Mouse (Mus musculus): Measurements from ENCODE around the gene Sgms2. TPM values are rescaled to one million over a fixed set of nuclear protein-coding genes. Genes with fewer than 3 reads are reported as not detected.
A peak's percentile ranks its signal among the peaks of the same experiment; 100 is the strongest.

Sgms2 gene
- total and polyA plus RNA-seq, 3 experiments = not detected

- Histone ChIP-seq H3K36me3 (ENCODE audit: control insufficient read depth in 1 of 2, insufficient read depth in 2 of 2, low read length in 2 of 2) (peaks cover 0 to 8% of the 10 kb centered on the region in 2 experiments; a peak in 2 of 4 replicates), H3K79me2 (ENCODE audit: control insufficient read depth, insufficient read depth, low read length, poor library complexity) (no peaks in the 10 kb centered on the region; the same call in 1 of the 2 replicates), H3K27ac (ENCODE audit: control insufficient read depth, low read depth, low read length) (peak overlapping the region; percentile 71), H3K27me3 (ENCODE audit: control insufficient read depth in 1 of 2, insufficient read depth in 2 of 2, low read length in 2 of 2) (no peaks in the 10 kb centered on the region), H3K4me1 (ENCODE audit: control insufficient read depth in 1 of 2, insufficient read depth in 2 of 2, low read length in 2 of 2) (peaks cover 4 to 8% of the 10 kb centered on the region in 2 experiments; a peak in 3 of 4 replicates), H3K9me3 (replicated peaks; ENCODE audit: insufficient read depth, low read length) (no peaks in the 10 kb centered on the region), H3K9ac (ENCODE audit: control insufficient read depth, low read depth, low read length, poor library complexity, severe bottlenecking) (peak overlapping the region; percentile 61), H3K4me3 (ENCODE audit: control insufficient read depth in 1 of 2, insufficient read depth in 1 of 2, low read depth in 2 of 2, low read length in 2 of 2) (peak overlapping the region; percentile 83 to 96)
- DNase-seq (ENCODE audit: low read depth, low spot score) = no peak
- TF ChIP-seq TBP (IDR thresholded peaks at IDR 0.05; ENCODE audit: low read depth, low read length) = no peak
- peak; percentile 5; the same call in 1 of the 2 replicates for TF ChIP-seq MXI1 (IDR thresholded peaks at IDR 0.05; ENCODE audit: low read depth, low read length)
Measured at GRCm38 (mm10) chr3:131272374-131273100, 218.7 kb downstream of the Sgms2 start.

GRCm38 (mm10) chr3:131271559-131272373 is 219.4 kb downstream of the Sgms2 start, which contains the start of gene Hadh:
Gene Hadh (minus strand): TSS chr3:131272101.
- Histone ChIP-seq H3K9me3 (replicated peaks; ENCODE audit: insufficient read depth, low read length) (no peaks in the 10 kb centered on the region), H3K79me2 (ENCODE audit: control insufficient read depth, insufficient read depth, low read length, poor library complexity) (no peaks in the 10 kb centered on the region; the same call in 1 of the 2 replicates), H3K27me3 (ENCODE audit: control insufficient read depth in 1 of 2, insufficient read depth in 2 of 2, low read length in 2 of 2) (no peaks in the 10 kb centered on the region), H3K27ac (ENCODE audit: control insufficient read depth, low read depth, low read length) (peak within 1 kb of the TSS; percentile 71), H3K4me1 (ENCODE audit: control insufficient read depth in 1 of 2, insufficient read depth in 2 of 2, low read length in 2 of 2) (peaks cover 4 to 8% of the 10 kb centered on the region in 2 experiments; a peak in 3 of 4 replicates), H3K4me3 (ENCODE audit: control insufficient read depth in 1 of 2, insufficient read depth in 1 of 2, low read depth in 2 of 2, low read length in 2 of 2) (peak within 1 kb of the TSS; percentile 91 to 96), H3K36me3 (ENCODE audit: control insufficient read depth in 1 of 2, insufficient read depth in 2 of 2, low read length in 2 of 2) (peaks cover 0 to 8% of the 10 kb centered on the region in 2 experiments; a peak in 2 of 4 replicates), H3K9ac (ENCODE audit: control insufficient read depth, low read depth, low read length, poor library complexity, severe bottlenecking) (peak within 1 kb of the TSS; percentile 83)
- DNase-seq (ENCODE audit: low read depth, low spot score) = peak; percentile 91
- TF ChIP-seq POLR2AphosphoS2 (IDR thresholded peaks at IDR 0.05; ENCODE audit: low read length) = no peak
- peak; percentile 40; the same call in 1 of the 2 replicates for TF ChIP-seq TCF12 (IDR thresholded peaks at IDR 0.05; ENCODE audit: low read depth, low read length)
- no peak for TF ChIP-seq GATA1 (IDR thresholded peaks at IDR 0.05; ENCODE audit: low read depth, low read length)
- TF ChIP-seq TBP (IDR thresholded peaks at IDR 0.05; ENCODE audit: low read depth, low read length) = 0 out of 2 replicates have a peak, but pooled peaks have one; percentile 15
- TF ChIP-seq SIN3A (IDR thresholded peaks at IDR 0.05; ENCODE audit: low read length) = peak; percentile 66
- TF ChIP-seq MXI1 (IDR thresholded peaks at IDR 0.05; ENCODE audit: low read depth, low read length) = peak; percentile 48
- TF ChIP-seq MYB (IDR thresholded peaks at IDR 0.05; ENCODE audit: low read depth, low read length) = no peak
- TF ChIP-seq ELF1 (IDR thresholded peaks at IDR 0.05; ENCODE audit: low read depth, low read length) = no peak
- 0 out of 2 replicates have a peak, but pooled peaks have one; percentile 26 for TF ChIP-seq MYC (IDR thresholded peaks at IDR 0.05; ENCODE audit: low read depth, low read length)
- TF ChIP-seq UBTF (IDR thresholded peaks at IDR 0.05; ENCODE audit: borderline replicate concordance, insufficient read depth, low read depth, low read length) = no peak
- TF ChIP-seq RAD21 (IDR thresholded peaks at IDR 0.05; ENCODE audit: low read depth, low read length) = no peak
- 0 out of 2 replicates have a peak, but pooled peaks have one; percentile 5 for TF ChIP-seq TAL1 (IDR thresholded peaks at IDR 0.05; ENCODE audit: low read length)
- peak; percentile 49 to 71; a peak in 3 of 4 replicates for TF ChIP-seq POLR2A (IDR thresholded peaks at IDR 0.05; ENCODE audit: control insufficient read depth in 1 of 2, insufficient read depth in 1 of 2, low read depth in 1 of 2, low read length in 2 of 2, poor library complexity in 1 of 2)
- TF ChIP-seq HCFC1 (IDR thresholded peaks at IDR 0.05; ENCODE audit: low read depth, low read length) = 0 out of 2 replicates have a peak, but pooled peaks have one; percentile 14
- TF ChIP-seq E2F4 (IDR thresholded peaks at IDR 0.05; ENCODE audit: borderline replicate concordance, low read depth, low read length) = no peak
- no peak for TF ChIP-seq CTCF (IDR thresholded peaks at IDR 0.05 in 2 of 3, conservative IDR thresholded peaks at IDR 0.05 in 1 of 3; ENCODE audit: control insufficient read depth in 1 of 3, insufficient read depth in 1 of 3, low read depth in 2 of 3, low read length in 3 of 3, poor library complexity in 1 of 3, severe bottlenecking in 1 of 3)
- peak; percentile 81 for TF ChIP-seq ZMIZ1 (IDR thresholded peaks at IDR 0.05; ENCODE audit: low read depth, low read length)
- 0 out of 2 replicates have a peak, but pooled peaks have one; percentile 14 for TF ChIP-seq MAX (IDR thresholded peaks at IDR 0.05; ENCODE audit: low read length)
- TF ChIP-seq POLR2AphosphoS5 (IDR thresholded peaks at IDR 0.05; ENCODE audit: borderline replicate concordance, low read depth, low read length) = no peak
- peak; percentile 52 for TF ChIP-seq NELFE (IDR thresholded peaks at IDR 0.05; ENCODE audit: low read depth, low read length)
